Mouse (Mus musculus): ENCODE measurements around the gene Duoxa1.

DNA sequence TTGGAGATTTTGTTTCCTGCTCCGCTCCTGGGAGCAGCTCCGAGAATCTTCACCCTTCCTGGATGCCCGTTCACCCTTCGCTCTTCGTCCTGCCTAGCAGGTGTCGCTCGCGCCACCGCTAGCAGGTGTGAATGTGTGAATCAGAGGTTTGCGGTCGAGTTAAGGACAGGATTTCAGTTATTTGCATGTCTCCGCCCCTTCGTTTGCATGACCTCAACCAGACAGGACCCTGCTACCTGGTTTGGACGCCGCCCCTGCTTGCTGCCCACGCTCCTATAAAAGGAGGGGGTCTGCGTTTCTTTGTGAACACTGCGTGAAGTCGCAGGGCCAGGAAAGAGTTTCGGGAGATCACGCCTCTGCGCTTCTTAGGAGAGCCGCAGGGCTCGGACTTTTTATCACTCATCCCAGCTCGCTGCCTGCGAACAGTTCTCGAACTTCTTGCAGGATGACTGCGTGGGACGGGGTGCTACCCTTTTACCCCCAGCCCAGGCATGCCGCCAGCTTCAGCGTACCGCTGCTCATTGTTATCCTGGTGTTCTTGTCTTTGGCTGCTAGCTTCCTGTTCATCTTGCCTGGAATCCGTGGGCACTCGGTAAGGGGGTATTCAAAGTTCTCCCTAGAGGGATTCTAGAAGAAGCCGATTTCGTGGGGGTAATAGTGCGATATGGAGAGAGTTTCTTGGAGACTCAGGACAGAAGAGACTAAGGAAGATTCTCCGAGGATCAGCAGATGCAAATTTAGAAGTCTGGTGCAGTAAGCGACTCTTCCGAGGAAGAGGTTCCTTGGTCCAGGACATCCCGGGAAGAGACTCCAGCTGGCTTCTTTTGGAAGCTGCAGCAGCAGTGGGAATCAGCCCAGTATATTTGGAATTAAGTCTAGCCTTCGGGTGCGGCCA lies 14.7 kb downstream of the Duoxa1 start, which contains the start of gene Duoxa2:
- TF ChIP-seq CTCF (conservative IDR thresholded peaks at IDR 0.05; ENCODE audit: low read length) (no peak), NANOG (IDR thresholded peaks at IDR 0.05; ENCODE audit: borderline replicate concordance, low read length) (no peak), POU5F1 (IDR thresholded peaks at IDR 0.05; ENCODE audit: borderline replicate concordance, low read length) (no peak)
